Mouse (Mus musculus) heart, postnatal 0 days (tissue): Measurements from ENCODE around the gene Gps2. TPM values are rescaled to one million over a fixed set of nuclear protein-coding genes. Genes with fewer than 3 reads are reported as not detected.
A peak's percentile ranks its signal among the peaks of the same experiment; 100 is the strongest.
"Not testable (repeated sequence)": the region's sequence is repeated elsewhere in the genome, so short reads cannot be mapped to it uniquely, and the experiment has no call there.

Experiments
- ATAC-seq: fragments of 200-750 bp; cut with Nextera tagmentation; 2 replicates; pipeline ENCODE4 v1.8.0; 2017; ENCODE audit warnings: low read depth, moderate number of reproducible peaks, moderate library complexity; ENCODE audit not compliant: insufficient read depth
- DNase-seq: peaks from one replicate; pipeline ENCODE4 v3.0.0-alpha.2; 2016; ENCODE audit warnings: low spot score
- H3K27ac ChIP-seq: fragments of 300-500 bp; sonication (generic); 2 replicates; pipeline ENCODE4 v1.5.1; 2014; ENCODE audit warnings: low read depth, mild to moderate bottlenecking
- H3K27me3 ChIP-seq: fragments of 300-500 bp; sonication (generic); 2 replicates; pipeline ENCODE4 v1.6.1; 2014; ENCODE audit warnings: low read length, mixed read lengths; ENCODE audit not compliant: control insufficient read depth, insufficient read depth
- H3K36me3 ChIP-seq: fragments of 300-500 bp; sonication (generic); replicated peaks from 2 replicates; pipeline ENCODE4 v1.6.1; 2014; ENCODE audit warnings: low read length, mixed read lengths; ENCODE audit not compliant: control insufficient read depth, insufficient read depth
- H3K4me1 ChIP-seq: fragments of 300-500 bp; sonication (generic); 2 replicates; pipeline ENCODE4 v1.6.1; 2014; ENCODE audit warnings: antibody characterized with exemption; ENCODE audit not compliant: control insufficient read depth, insufficient read depth
- H3K4me2 ChIP-seq: fragments of 300-500 bp; sonication (generic); 2 replicates; pipeline ENCODE4 v1.6.1; 2014; ENCODE audit warnings: low read depth, mild to moderate bottlenecking, low read length, moderate library complexity
- H3K4me3 ChIP-seq: fragments of 300-500 bp; sonication (generic); 2 replicates; pipeline ENCODE4 v1.5.1; 2014; ENCODE audit warnings: low read depth, low read length
- H3K9ac ChIP-seq: fragments of 300-500 bp; sonication (generic); replicated peaks from 2 replicates; pipeline ENCODE4 v1.6.1; 2014; ENCODE audit warnings: low read depth, low read length, mixed read lengths
- H3K9me3 ChIP-seq: fragments of 300-500 bp; sonication (generic); replicated peaks from 2 replicates; pipeline ENCODE4 v1.6.1; 2016; ENCODE audit warnings: low read length; ENCODE audit not compliant: control insufficient read depth
- CTCF ChIP-seq: IDR thresholded peaks from 2 replicates; pipeline ENCODE4 v1.5.1; 2016; ENCODE audit warnings: antibody characterized with exemption, control low read depth, low read depth
- EP300 ChIP-seq: IDR thresholded peaks from 2 replicates; pipeline ENCODE4 v1.6.1; 2016; ENCODE audit warnings: antibody characterized with exemption, low read depth
- WGBS: fragments of 180-500 bp; shearing (Covaris S2); extraction: QIAGEN DNeasy Blood & Tissue Kit; methylation state at CpG from one replicate; pipeline ENCODE4 v1.1.7; 2014; 5-methylcytosine and 5-hydroxymethylcytosine counted together
- polyA plus RNA-seq: library from polyadenylated mRNA; unstranded; fragments of >200 nt; fragmentation: Nextera tagmentation; extraction: Ambion mirVana; gene quantifications from 2 replicates; pipeline ENCODE4 v1.2.1, GENCODE M21; 2015
- total RNA-seq: library from RNA; depleted of rRNA; stranded (reverse); fragments of >200 nt; gene quantifications from 2 replicates; pipeline ENCODE4 v1.2.3, GENCODE M21; 2014; ENCODE audit warnings: low replicate concordance

The Gps2 gene
- total and polyA plus RNA-seq, 2 experiments from 2014 or later, result 37.1 to 48.6 TPM

DNA sequence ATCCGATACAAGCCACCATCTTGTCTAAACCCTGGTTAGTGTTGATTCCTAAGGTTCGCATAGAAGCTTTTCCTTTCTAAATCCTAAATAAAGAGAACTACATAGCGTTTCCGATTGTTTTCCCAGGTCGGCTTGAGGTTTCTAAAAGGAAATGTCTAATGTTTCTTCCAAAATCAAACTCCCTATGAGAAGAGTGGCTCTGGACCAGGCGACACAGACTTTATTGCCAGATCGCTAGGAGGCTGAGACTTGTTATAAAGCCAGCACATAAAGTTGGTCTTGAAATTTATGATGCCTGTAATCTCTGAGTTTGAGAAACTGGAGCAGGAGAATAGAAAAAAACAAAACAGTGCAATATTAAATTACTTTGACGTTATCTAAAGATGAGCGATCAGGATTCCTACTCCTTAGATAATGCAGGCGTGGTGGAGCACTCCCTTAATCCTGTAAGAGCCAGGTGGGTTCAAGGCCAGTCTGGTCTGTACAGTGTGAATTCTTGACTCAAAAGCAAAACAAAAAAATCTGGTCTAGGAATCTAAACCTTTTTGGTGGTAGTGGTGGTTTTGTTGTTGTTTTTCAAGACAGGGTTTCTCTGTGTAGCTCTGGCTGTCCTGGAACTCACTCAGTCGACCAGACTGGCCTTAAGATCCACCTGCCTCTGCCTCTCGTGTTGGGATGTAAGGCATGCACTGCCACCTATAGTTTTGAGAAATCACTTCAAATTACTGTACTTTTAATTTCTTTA is 8.5 kb downstream of the Gps2 start:
- Histone ChIP-seq H3K27me3 (no peaks in the 10 kb centered on the region), H3K36me3 (peaks cover 19% of the 10 kb centered on the region), H3K27ac (peak overlapping the region; percentile 98), H3K4me2 (peak overlapping the region; percentile 58), H3K4me1 (peaks cover 9% of the 10 kb centered on the region), H3K9me3 (no peaks in the 10 kb centered on the region), H3K9ac (peak overlapping the region; percentile 30), H3K4me3 (peak overlapping the region; percentile 59)
- no peak for TF ChIP-seq CTCF
- TF ChIP-seq EP300, result peak; percentile 28; the same call in 1 of the 2 replicates
- 2% methylated on average over 12 of the region's 12 CpGs for WGBS
- DNase-seq (no peak), ATAC-seq (no peak)

DNA sequence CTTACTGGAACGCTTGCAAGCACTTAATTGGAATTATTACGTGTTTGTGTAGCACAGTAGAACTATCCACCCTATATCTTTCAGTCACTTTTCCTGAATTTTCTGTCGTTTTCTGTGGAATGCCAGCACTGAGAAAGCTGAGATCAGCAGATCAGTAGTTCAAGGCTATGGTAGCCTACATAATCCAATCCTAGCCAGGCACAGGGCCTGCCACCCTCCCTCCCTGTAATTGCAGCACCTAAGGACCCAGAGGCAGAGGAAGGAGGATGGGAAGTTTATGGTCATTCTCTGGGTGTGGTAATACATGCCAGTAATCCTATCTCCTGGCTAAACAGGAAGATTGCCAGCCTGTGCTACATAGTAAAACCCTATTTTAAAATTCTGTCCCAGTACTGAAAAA is 9.1 kb downstream of the Gps2 start:
- peaks cover 9% of the 10 kb centered on the region for H3K4me1 ChIP-seq
- H3K27ac ChIP-seq, result peak overlapping the region; percentile 98
- no peak for ATAC-seq
- TF ChIP-seq CTCF (no peak), EP300 (no peak)
- H3K9me3 ChIP-seq, result no peaks in the 10 kb centered on the region
- no peaks in the 10 kb centered on the region for H3K27me3 ChIP-seq
- no peak for DNase-seq
- H3K4me3 ChIP-seq, result no peak overlapping the region
- H3K9ac ChIP-seq, result no peak overlapping the region
- 57% methylated on average over 3 of the region's 3 CpGs for WGBS
- no peak overlapping the region for H3K4me2 ChIP-seq
- H3K36me3 ChIP-seq, result peaks cover 13% of the 10 kb centered on the region

DNA sequence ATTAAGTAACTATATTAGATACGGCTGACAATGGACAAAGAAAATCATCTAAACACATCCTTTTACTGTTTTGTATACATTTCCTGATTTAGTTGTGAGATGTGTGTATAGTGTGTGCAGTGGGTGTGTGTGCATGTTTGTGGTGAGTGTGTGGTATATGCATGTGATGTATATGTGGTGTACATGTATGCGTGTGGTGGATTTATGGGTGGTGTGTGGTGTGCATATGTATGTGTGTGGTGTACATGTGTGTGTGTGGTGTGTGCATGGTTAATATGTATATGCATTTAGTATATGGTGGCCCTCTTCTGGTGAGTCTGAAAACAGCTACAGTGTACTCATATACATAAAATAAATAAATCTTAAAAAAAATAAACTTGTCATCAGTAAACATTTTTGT is 13.8 kb downstream of the Gps2 start:
- TF ChIP-seq EP300 (no peak), CTCF (no peak)
- ATAC-seq (no peak), DNase-seq (no peak)
- H3K4me3 ChIP-seq, result no peak overlapping the region
- H3K36me3 ChIP-seq, result no peaks in the 10 kb centered on the region
- no peak overlapping the region for H3K9ac ChIP-seq
- no peaks in the 10 kb centered on the region for H3K9me3 ChIP-seq
- no peaks in the 10 kb centered on the region for H3K4me1 ChIP-seq
- H3K27me3 ChIP-seq, result no peaks in the 10 kb centered on the region
- H3K4me2 ChIP-seq, result no peak overlapping the region
- no peak overlapping the region for H3K27ac ChIP-seq
- 91% methylated on average over 2 of the region's 2 CpGs for WGBS

DNA sequence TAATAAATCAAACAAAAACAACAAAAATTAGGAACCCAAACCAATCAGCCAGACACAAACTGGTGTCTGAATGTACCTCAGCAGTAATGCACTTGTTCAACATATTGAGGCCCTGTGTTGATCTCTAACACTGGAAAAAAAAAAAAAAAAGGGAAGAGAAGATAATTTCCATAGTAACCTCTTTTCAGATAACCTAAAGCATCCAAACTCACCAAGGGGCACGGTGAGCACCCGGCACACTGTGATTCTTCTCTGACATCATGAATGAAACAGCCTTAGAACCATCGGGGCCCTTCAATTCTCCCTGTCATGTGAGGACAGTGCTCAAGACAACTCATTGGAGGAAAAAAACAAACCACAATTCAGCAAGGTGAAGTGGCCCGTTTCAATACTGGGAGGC is 16.0 kb downstream of the Gps2 start:
- no peak overlapping the region for H3K4me3 ChIP-seq
- H3K4me1 ChIP-seq, result no peaks in the 10 kb centered on the region
- peaks cover 2% of the 10 kb centered on the region; the same call in 1 of the 2 replicates for H3K27me3 ChIP-seq
- H3K4me2 ChIP-seq, result no peak overlapping the region
- 38% methylated on average over 4 of the region's 4 CpGs for WGBS
- no peaks in the 10 kb centered on the region for H3K9me3 ChIP-seq
- no peak overlapping the region for H3K9ac ChIP-seq
- H3K36me3 ChIP-seq, result no peaks in the 10 kb centered on the region
- H3K27ac ChIP-seq, result no peak overlapping the region
- no peak for TF ChIP-seq EP300
- ATAC-seq (no peak), DNase-seq (no peak)

DNA sequence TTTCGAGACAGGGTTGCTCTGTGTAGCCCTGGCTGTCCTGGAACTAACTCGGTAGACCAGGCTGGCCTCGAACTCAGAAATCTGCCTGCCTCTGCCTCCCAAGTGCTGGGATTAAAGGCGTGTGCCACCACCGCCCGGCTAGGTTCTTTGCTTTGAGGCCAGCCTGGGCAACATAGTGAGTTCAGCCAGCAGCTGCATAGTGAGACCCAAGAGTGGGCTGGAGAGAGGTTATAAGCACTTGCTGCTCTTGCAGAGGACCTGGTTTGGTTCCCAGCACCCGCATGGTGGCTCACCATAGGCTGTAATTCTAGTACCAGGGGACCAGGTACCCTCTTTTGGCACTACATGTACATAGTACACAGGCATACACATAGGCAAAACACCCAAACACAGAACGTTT is 16.5 kb downstream of the Gps2 start:
- H3K27me3 ChIP-seq, H3K4me3 ChIP-seq, H3K27ac ChIP-seq, ATAC-seq, H3K4me2 ChIP-seq, DNase-seq, H3K4me1 ChIP-seq, H3K9me3 ChIP-seq, H3K36me3 ChIP-seq, H3K9ac ChIP-seq: not testable (repeated sequence)
- 86% methylated on average over 8 of the region's 8 CpGs for WGBS

DNA sequence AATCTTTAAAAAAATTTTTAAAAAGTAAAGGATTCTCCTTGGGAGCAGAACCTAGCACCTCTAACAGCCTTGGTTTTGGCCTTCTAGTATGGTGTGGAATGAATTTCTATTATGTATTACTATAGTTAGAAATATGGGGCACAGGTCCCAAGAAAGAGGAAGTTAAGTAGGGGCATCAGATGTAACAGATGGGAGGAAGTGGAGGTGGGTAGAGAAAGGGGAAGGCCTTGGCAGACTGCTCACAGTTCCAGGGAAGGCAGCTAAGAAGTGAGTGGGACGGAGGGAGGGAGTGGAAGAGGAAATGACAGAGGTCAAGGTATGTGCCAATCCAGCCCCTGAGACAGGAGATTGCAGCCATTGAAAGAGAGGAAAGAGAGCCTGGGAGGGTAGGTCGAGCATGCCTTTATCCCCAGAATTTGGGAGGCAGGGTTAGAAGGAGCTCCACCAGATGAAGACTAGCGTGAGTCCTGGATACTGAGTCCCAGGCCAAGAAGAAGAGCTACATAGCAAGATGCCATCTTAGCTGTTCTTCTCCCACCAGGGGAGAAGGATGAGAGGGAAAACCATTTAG is 17.4 kb downstream of the Gps2 start:
- Histone ChIP-seq H3K27ac (no peak overlapping the region; the same call in 1 of the 2 replicates), H3K9ac (no peak overlapping the region), H3K9me3 (no peaks in the 10 kb centered on the region), H3K4me3 (no peak overlapping the region), H3K27me3 (peaks cover 8% of the 10 kb centered on the region), H3K36me3 (no peaks in the 10 kb centered on the region), H3K4me2 (no peak overlapping the region), H3K4me1 (peaks cover 6% of the 10 kb centered on the region)
- ATAC-seq (no peak), DNase-seq (no peak)
- 54% methylated on average over 3 of the region's 3 CpGs for WGBS
- no peak for TF ChIP-seq EP300
- no peak for TF ChIP-seq CTCF
